ENCODE assay signal across 4 mouse cellular contexts in the genomic region with DNA sequence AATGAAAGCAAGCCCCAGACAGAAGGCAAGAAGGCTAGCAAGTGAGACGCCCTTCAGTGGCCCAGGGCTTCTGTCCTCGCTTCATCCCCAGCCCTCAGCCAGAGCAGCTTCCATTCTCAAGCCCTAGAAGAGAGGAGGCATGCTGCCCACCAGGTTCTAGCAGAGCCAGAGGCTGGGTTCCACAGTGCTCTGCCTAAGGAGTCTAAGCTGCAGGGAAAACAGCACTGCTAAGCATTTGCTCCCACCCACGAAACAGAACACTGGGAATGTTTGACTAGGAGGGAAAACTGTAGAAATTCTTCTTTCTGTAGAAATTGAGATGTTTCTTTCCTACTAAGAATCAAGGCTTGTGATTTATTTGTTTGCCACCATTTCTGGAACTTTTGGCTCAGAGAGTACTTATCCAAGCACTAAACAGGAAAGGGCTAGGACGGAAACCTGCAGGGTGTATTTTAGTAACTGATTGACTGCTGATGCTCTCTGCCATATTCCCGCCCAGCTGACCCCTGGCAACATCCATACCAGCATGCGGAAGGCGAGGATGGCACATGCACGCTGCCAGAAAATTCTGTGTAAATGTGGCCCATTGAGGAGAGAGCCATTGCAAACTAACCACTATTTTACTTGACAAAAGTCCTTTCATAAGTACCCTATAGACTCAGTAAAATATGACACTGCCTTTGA.
"Had no signal": no experiment of that assay in that cellular context is flagged by ENCODE, and none has a peak within 500 bp of the region (broad histone marks: within the 10 kb centered on the region; RNA-seq: fewer than 3 reads in every experiment).

No protein-coding gene starts in this region.

- DNase-seq: lung, embryonic 14.5 days; lung, postnatal 10 days; lung, postnatal 4 days; thymus, postnatal 4 days had no signal
